Mouse (Mus musculus) bone marrow macrophage, adult 2 months (primary cell): ENCODE measurements around the gene Ube2v1. TPM values are rescaled to one million over a fixed set of nuclear protein-coding genes. Genes with fewer than 3 reads are reported as not detected.

Source experiments
- H3K27ac ChIP-seq: 2 replicates; pipeline ENCODE4 v1.5.1; 2012; ENCODE audit warnings: low read depth, low read length; ENCODE audit not compliant: insufficient read depth
- H3K4me1 ChIP-seq: 2 replicates; pipeline ENCODE4 v1.6.1; 2012; ENCODE audit warnings: low read length; ENCODE audit not compliant: control insufficient read depth, insufficient read depth
- H3K4me3 ChIP-seq: 2 replicates; pipeline ENCODE4 v1.5.1; 2012; ENCODE audit warnings: mild to moderate bottlenecking, low read length, moderate library complexity; ENCODE audit not compliant: insufficient read depth
- CTCF ChIP-seq: IDR thresholded peaks from 2 replicates; pipeline ENCODE4 v1.5.1; 2012; ENCODE audit warnings: low read depth, mild to moderate bottlenecking, low read length, moderate library complexity
- POLR2A ChIP-seq: IDR thresholded peaks from 2 replicates; pipeline ENCODE4 v1.6.1; 2012; ENCODE audit warnings: mild to moderate bottlenecking, low read depth, low read length, borderline replicate concordance
- polyA plus RNA-seq: library from polyadenylated mRNA; stranded (reverse); fragments of >200 nt; gene quantifications from 2 replicates; pipeline ENCODE4 v1.2.4, GENCODE M21; 2012; ENCODE audit not compliant: missing spikeins, insufficient read depth, insufficient read length

The Ube2v1 gene
- polyA plus RNA-seq, 1 experiment, result 166 TPM

GRCm38 (mm10) chr2:167595761-167596171 is 36.1 kb downstream of the Ube2v1 start:
- Histone ChIP-seq H3K4me3 (no peak overlapping the region), H3K4me1 (no peaks in the 10 kb centered on the region), H3K27ac (no peak overlapping the region)
- TF ChIP-seq CTCF, result no peak
- no peak for TF ChIP-seq POLR2A

- Histone ChIP-seq H3K4me1 (peaks cover 2% of the 10 kb centered on the region), H3K27ac (no peak overlapping the region), H3K4me3 (no peak overlapping the region)
- no peak for TF ChIP-seq POLR2A
- TF ChIP-seq CTCF, result no peak
Measured at GRCm38 (mm10) chr2:167594444-167594934, 37.4 kb downstream of the Ube2v1 start.

GRCm38 (mm10) chr2:167593551-167594250 is 38.2 kb downstream of the Ube2v1 start:
- Histone ChIP-seq H3K27ac (no peak overlapping the region), H3K4me1 (peaks cover 2% of the 10 kb centered on the region), H3K4me3 (no peak overlapping the region)
- TF ChIP-seq POLR2A, result no peak
- TF ChIP-seq CTCF, result no peak

GRCm38 (mm10) chr2:167588774-167589577 is 42.9 kb downstream of the Ube2v1 start:
- Histone ChIP-seq H3K4me3 (peak overlapping the region; percentile 75), H3K4me1 (peaks cover 14% of the 10 kb centered on the region), H3K27ac (peak overlapping the region; percentile 91)
- TF ChIP-seq CTCF, result no peak
- no peak; the same call in 1 of the 2 replicates for TF ChIP-seq POLR2A

- Histone ChIP-seq H3K4me3 (no peak overlapping the region), H3K27ac (no peak overlapping the region), H3K4me1 (peaks cover 14% of the 10 kb centered on the region)
- TF ChIP-seq POLR2A (no peak), CTCF (no peak)
Measured at GRCm38 (mm10) chr2:167586976-167587375, 44.9 kb downstream of the Ube2v1 start.

- peaks cover 14% of the 10 kb centered on the region for H3K4me1 ChIP-seq
- no peak overlapping the region for H3K27ac ChIP-seq
- no peak overlapping the region for H3K4me3 ChIP-seq
- TF ChIP-seq POLR2A (no peak), CTCF (no peak)
Measured at GRCm38 (mm10) chr2:167586041-167586440, 45.9 kb downstream of the Ube2v1 start.

GRCm38 (mm10) chr2:167585273-167585672 is 46.6 kb downstream of the Ube2v1 start:
- Histone ChIP-seq H3K4me3 (no peak overlapping the region), H3K27ac (no peak overlapping the region), H3K4me1 (peaks cover 14% of the 10 kb centered on the region)
- TF ChIP-seq POLR2A, result no peak
- TF ChIP-seq CTCF, result no peak

GRCm38 (mm10) chr2:167583161-167583952 is 48.5 kb downstream of the Ube2v1 start:
- no peak overlapping the region for H3K4me3 ChIP-seq
- TF ChIP-seq POLR2A, result no peak
- no peak for TF ChIP-seq CTCF
- H3K4me1 ChIP-seq, result peaks cover 12% of the 10 kb centered on the region
- no peak overlapping the region for H3K27ac ChIP-seq

GRCm38 (mm10) chr2:167578521-167578920 is 53.4 kb downstream of the Ube2v1 start:
- TF ChIP-seq CTCF (no peak), POLR2A (no peak)
- no peak overlapping the region for H3K4me3 ChIP-seq
- H3K27ac ChIP-seq, result no peak overlapping the region
- no peaks in the 10 kb centered on the region for H3K4me1 ChIP-seq
